Mouse (Mus musculus) frontal cortex, postnatal 10 days (tissue): Measurements from ENCODE around the gene Rabgap1l.

Source experiments
- DNase-seq, 2 experiments: peaks; one replicate each; pipeline ENCODE4 v3.0.0; 2022; ENCODE audit warnings: low spot score in 2 of 2, mixed read lengths in 1 of 2

Rabgap1l gene

DNA sequence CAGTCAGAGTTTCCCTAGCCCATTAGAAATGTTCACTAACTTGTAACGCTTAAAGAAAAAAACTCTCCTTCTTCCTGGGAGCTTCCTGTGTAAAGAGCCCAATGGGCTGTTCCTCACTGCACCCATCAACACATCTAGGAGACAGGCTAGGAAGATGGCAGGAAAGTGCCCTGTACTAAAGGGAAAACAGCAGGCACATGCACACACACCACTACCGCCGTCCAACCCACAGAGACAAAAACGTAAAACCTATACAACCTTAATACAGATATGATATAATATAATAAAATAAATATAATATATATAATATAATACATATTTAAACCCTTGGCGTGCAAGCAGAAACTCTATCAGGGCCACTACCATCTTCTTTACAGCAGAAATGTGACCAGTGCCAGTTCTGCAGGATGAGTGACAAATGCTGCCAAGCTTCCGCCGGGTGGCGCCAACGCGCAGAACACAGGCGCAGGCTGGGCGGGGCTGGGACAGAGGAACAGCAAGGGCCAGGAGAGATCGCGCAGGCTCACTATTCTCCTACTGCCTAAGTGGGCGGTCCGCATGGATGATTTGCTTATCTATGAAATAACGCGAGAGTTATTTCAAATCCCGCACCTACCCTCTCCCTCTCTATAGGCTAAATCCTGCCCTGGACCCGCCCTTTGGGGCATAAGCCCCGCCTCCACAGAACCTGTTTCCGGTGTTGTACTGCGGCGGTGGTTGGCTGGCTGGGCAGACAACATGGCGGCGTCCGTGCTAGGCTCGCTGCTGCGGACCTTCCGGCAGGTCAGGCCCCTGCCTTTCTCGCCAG is 598.3 kb downstream of the Rabgap1l start, which contains the start of gene Mrps14:
Gene Mrps14 (plus strand): TSS at position 687 of the 808 bp plus-strand sequence.
- DNase-seq = peak; percentile 96 to 98

DNA sequence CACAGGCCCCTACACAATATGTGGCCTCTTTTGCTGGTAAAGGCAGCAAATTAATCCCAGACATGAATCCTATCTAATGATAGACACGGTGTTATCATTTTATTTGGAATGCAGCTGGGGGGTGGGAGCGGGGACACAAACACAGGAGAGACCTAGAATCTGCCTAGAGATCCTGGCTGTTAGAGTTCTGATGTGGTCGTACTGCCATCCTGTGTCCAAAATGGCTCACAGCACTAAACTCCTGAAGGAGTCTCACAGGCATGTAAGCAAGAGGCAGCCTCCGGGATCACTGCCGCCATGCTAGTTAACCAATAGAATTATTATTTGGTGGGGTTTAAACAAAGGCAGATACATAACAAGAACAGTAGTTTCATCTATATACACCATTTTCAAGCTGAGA is 608.5 kb downstream of the Rabgap1l start:
- DNase-seq = peak; percentile 35 to 57

GRCm38 (mm10) chr1:160181216-160181615 is 611.8 kb downstream of the Rabgap1l start:
- DNase-seq = no peak

GRCm38 (mm10) chr1:160176903-160177302 is 616.1 kb downstream of the Rabgap1l start:
- DNase-seq = no peak
